Mouse (Mus musculus): ENCODE measurements around the gene Cmtm2a. TPM values are rescaled to one million over a fixed set of nuclear protein-coding genes. Genes with fewer than 3 reads are reported as not detected.

Cmtm2a gene
- not detected in 2 replicates for polyA plus RNA-seq (2012; rRNA removed)

GRCm38 (mm10) chr8:104293081-104293480 lies at the start of gene Cmtm2a:
Gene Cmtm2a (minus strand): TSS chr8:104293181.

GRCm38 (mm10) chr8:104339229-104339982 lies 46.4 kb upstream of the Cmtm2a start, which contains the start of gene Cmtm3:
Gene Cmtm3 (plus strand): TSS chr8:104339410.

GRCm38 (mm10) chr8:104321930-104322329 lies 28.9 kb upstream of the Cmtm2a start, which contains the start of gene Cmtm2b:
Gene Cmtm2b (plus strand): TSS chr8:104322230.

GRCm38 (mm10) chr8:104321267-104321666 lies 28.3 kb upstream of the Cmtm2a start, which contains the start of gene Gm11020:
Gene Gm11020 (plus strand): TSS chr8:104321567.

GRCm38 (mm10) chr8:104309441-104310155 lies 16.6 kb upstream of the Cmtm2a start, which contains the start of the genes Gm45711 and Cmtm1:
Gene Gm45711 (minus strand): TSS chr8:104310081.
Gene Cmtm1 (minus strand): TSS chr8:104310145.

GRCm38 (mm10) chr8:104250439-104251367 lies 42.3 kb downstream of the Cmtm2a start, which contains the start of gene Cklf:
Gene Cklf (plus strand): TSS chr8:104250861.

GRCm38 (mm10) chr8:104248276-104248675 lies 44.7 kb downstream of the Cmtm2a start, which contains the start of gene Tk2:
Gene Tk2 (minus strand): TSS chr8:104248558.

Other genes with a start within 250 kb of the Cmtm2a start
- 19.1 and 20.4 TPM in 2 replicates for gene Cdh5, start 191.6 kb downstream of the Cmtm2a start, polyA plus RNA-seq (2012; rRNA removed)
- gene Bean1, start 122.7 kb downstream of the Cmtm2a start, polyA plus RNA-seq (2012; rRNA removed): 0.03 and 0.04 TPM in 2 replicates
- 7.2 and 7.5 TPM in 2 replicates for gene Tk2, start 44.6 kb downstream of the Cmtm2a start, polyA plus RNA-seq (2012; rRNA removed)
- gene Cklf, start 42.3 kb downstream of the Cmtm2a start, polyA plus RNA-seq (2012; rRNA removed): 14.2 and 14.7 TPM in 2 replicates
- not detected in 2 replicates for gene Gm45711, start 16.9 kb upstream of the Cmtm2a start, polyA plus RNA-seq (2012; rRNA removed)
- not detected in 2 replicates for gene Cmtm1, start 17.0 kb upstream of the Cmtm2a start, polyA plus RNA-seq (2012; rRNA removed)
- not detected in 2 replicates for gene Gm11020, start 28.4 kb upstream of the Cmtm2a start, polyA plus RNA-seq (2012; rRNA removed)
- gene Cmtm2b, start 29.0 kb upstream of the Cmtm2a start, polyA plus RNA-seq (2012; rRNA removed): not detected in 2 replicates
- 20.7 and 22.6 TPM in 2 replicates for gene Cmtm3, start 46.2 kb upstream of the Cmtm2a start, polyA plus RNA-seq (2012; rRNA removed)
- gene Cmtm4, start 102.6 kb upstream of the Cmtm2a start, polyA plus RNA-seq (2012; rRNA removed): 3.2 and 3.5 TPM in 2 replicates
- 10.1 and 10.7 TPM in 2 replicates for gene Dync1li2, start 149.9 kb upstream of the Cmtm2a start, polyA plus RNA-seq (2012; rRNA removed)
- 0.01 and 0.02 TPM in 2 replicates for gene Terb1, start 216.7 kb upstream of the Cmtm2a start, polyA plus RNA-seq (2012; rRNA removed)
- 17.4 and 19.2 TPM in 2 replicates for gene Nae1, start 241.5 kb upstream of the Cmtm2a start, polyA plus RNA-seq (2012; rRNA removed)
- 0.59 and 0.81 TPM in 2 replicates for gene Car7, start 241.5 kb upstream of the Cmtm2a start, polyA plus RNA-seq (2012; rRNA removed)

Data from liver, embryonic 18 days (tissue).